Mouse (Mus musculus) embryonic facial prominence, embryonic 10.5 days (tissue): ENCODE data around the gene Glmn. TPM values are rescaled to one million over a fixed set of nuclear protein-coding genes. Genes with fewer than 3 reads are reported as not detected.

ENCODE experiments used
- DNase-seq: peaks from one replicate; pipeline ENCODE4 v3.0.0-alpha.2; 2017; ENCODE audit warnings: low spot score
- H3K27ac ChIP-seq: fragments of 300-500 bp; sonication (generic); replicated peaks from 2 replicates; pipeline ENCODE4 v1.5.1; 2016; ENCODE audit warnings: mild to moderate bottlenecking
- H3K27me3 ChIP-seq: fragments of 300-500 bp; sonication (generic); replicated peaks from 2 replicates; pipeline ENCODE4 v1.6.1; 2016; ENCODE audit warnings: low read depth, mild to moderate bottlenecking; ENCODE audit not compliant: poor library complexity, severe bottlenecking
- H3K36me3 ChIP-seq: fragments of 300-500 bp; sonication (generic); replicated peaks from 2 replicates; pipeline ENCODE4 v1.6.1; 2016; ENCODE audit warnings: mild to moderate bottlenecking, moderate library complexity
- H3K4me1 ChIP-seq: fragments of 300-500 bp; sonication (generic); 2 replicates; pipeline ENCODE4 v1.6.1; 2016
- H3K4me3 ChIP-seq: fragments of 300-500 bp; sonication (generic); 2 replicates; pipeline ENCODE4 v1.5.1; 2016; ENCODE audit warnings: mild to moderate bottlenecking, moderate library complexity
- H3K9me3 ChIP-seq: fragments of 300-500 bp; sonication (generic); 2 replicates; pipeline ENCODE4 v1.6.1; 2016; ENCODE audit warnings: mild to moderate bottlenecking
- WGBS: fragments of 180-500 bp; shearing (Covaris S2); methylation state at CpG from one replicate; pipeline ENCODE4 v1.1.7; 2016; 5-methylcytosine and 5-hydroxymethylcytosine counted together
- polyA plus RNA-seq: library from polyadenylated mRNA; unstranded; fragments of >200 nt; fragmentation: Nextera tagmentation; extraction: Ambion mirVana; gene quantifications from 2 replicates; pipeline ENCODE4 v1.2.1, GENCODE M21; 2016

Gene Glmn
- polyA plus RNA-seq: 40.1 and 40.5 TPM in 2 replicates

GRCm38 (mm10) chr5:107597301-107598077, at the start of gene Glmn, which contains the start of gene Rpap2:
Gene Glmn (minus strand): TSS chr5:107597888.
Gene Rpap2 (plus strand): TSS chr5:107597373.
- H3K27me3 ChIP-seq: no peaks in the 10 kb centered on the region
- DNase-seq: peak; percentile 94
- H3K27ac ChIP-seq: peak within 1 kb of the TSS; percentile 89
- H3K4me3 ChIP-seq: peak within 1 kb of the TSS; percentile 67
- H3K4me1 ChIP-seq: peaks cover 10% of the 10 kb centered on the region; the same call in 1 of the 2 replicates
- no peaks in the 10 kb centered on the region for H3K9me3 ChIP-seq
- WGBS: 1% methylated on average over 64 of the region's 64 CpGs
- H3K36me3 ChIP-seq: peaks cover 25% of the 10 kb centered on the region

GRCm38 (mm10) chr5:107645935-107646334, 48.2 kb upstream of the Glmn start:
- peaks cover 21% of the 10 kb centered on the region for H3K36me3 ChIP-seq
- no peaks in the 10 kb centered on the region for H3K9me3 ChIP-seq
- no peaks in the 10 kb centered on the region for H3K27me3 ChIP-seq
- 92% methylated on average over 2 of the region's 2 CpGs for WGBS
- H3K4me1 ChIP-seq: no peaks in the 10 kb centered on the region
- H3K27ac ChIP-seq: no peak overlapping the region
- no peak for DNase-seq
- no peak overlapping the region for H3K4me3 ChIP-seq

GRCm38 (mm10) chr5:107644595-107644994, 46.9 kb upstream of the Glmn start:
- DNase-seq: no peak
- WGBS: 92% methylated on average over 2 of the region's 2 CpGs
- peaks cover 23% of the 10 kb centered on the region for H3K36me3 ChIP-seq

GRCm38 (mm10) chr5:107638366-107638765, 40.7 kb upstream of the Glmn start:
- no peaks in the 10 kb centered on the region for H3K27me3 ChIP-seq
- H3K4me1 ChIP-seq: peaks cover 6% of the 10 kb centered on the region; the same call in 1 of the 2 replicates
- peaks cover 18% of the 10 kb centered on the region for H3K36me3 ChIP-seq
- WGBS: 93% methylated on average over 8 of the region's 8 CpGs
- H3K27ac ChIP-seq: no peak overlapping the region
- H3K4me3 ChIP-seq: no peak overlapping the region
- H3K9me3 ChIP-seq: no peaks in the 10 kb centered on the region
- no peak for DNase-seq

More at GRCm38 (mm10) chr5:107644595-107644994, 46.9 kb upstream of the Glmn start:
- Histone ChIP-seq H3K27me3 (no peaks in the 10 kb centered on the region), H3K27ac (no peak overlapping the region), H3K4me1 (no peaks in the 10 kb centered on the region), H3K4me3 (no peak overlapping the region), H3K9me3 (no peaks in the 10 kb centered on the region)

- H3K9me3 ChIP-seq: no peaks in the 10 kb centered on the region
- no peaks in the 10 kb centered on the region for H3K27me3 ChIP-seq
- H3K4me3 ChIP-seq: no peak overlapping the region
- no peak overlapping the region for H3K27ac ChIP-seq
- H3K4me1 ChIP-seq: peaks cover 6% of the 10 kb centered on the region; the same call in 1 of the 2 replicates
- peaks cover 12% of the 10 kb centered on the region for H3K36me3 ChIP-seq
- WGBS: 65% methylated on average over 1 of the region's 1 CpGs
- no peak for DNase-seq
Observed at GRCm38 (mm10) chr5:107637106-107637505, 39.4 kb upstream of the Glmn start.

- H3K36me3 ChIP-seq: peaks cover 27% of the 10 kb centered on the region
- H3K4me3 ChIP-seq: no peak overlapping the region
- no peak overlapping the region for H3K27ac ChIP-seq
- H3K4me1 ChIP-seq: peaks cover 6% of the 10 kb centered on the region; the same call in 1 of the 2 replicates
- H3K9me3 ChIP-seq: no peaks in the 10 kb centered on the region
- WGBS: 92% methylated on average over 4 of the region's 4 CpGs
- no peaks in the 10 kb centered on the region for H3K27me3 ChIP-seq
- no peak for DNase-seq
Observed at GRCm38 (mm10) chr5:107633651-107634050, 36.0 kb upstream of the Glmn start.

- whole genome bisulfite sequencing: 95% methylated on average over 3 of the region's 3 CpGs
- H3K4me3 ChIP-seq: no peak overlapping the region
- no peak for DNase-seq
- H3K36me3 ChIP-seq: peaks cover 68% of the 10 kb centered on the region
- H3K4me1 ChIP-seq: no peaks in the 10 kb centered on the region
- no peak overlapping the region for H3K27ac ChIP-seq
- no peaks in the 10 kb centered on the region for H3K27me3 ChIP-seq
- no peaks in the 10 kb centered on the region for H3K9me3 ChIP-seq
Observed at GRCm38 (mm10) chr5:107621327-107621726, 23.6 kb upstream of the Glmn start.

GRCm38 (mm10) chr5:107617986-107618385, 20.3 kb upstream of the Glmn start:
- no peak for DNase-seq
- Histone ChIP-seq H3K27me3 (no peaks in the 10 kb centered on the region), H3K27ac (no peak overlapping the region), H3K4me1 (no peaks in the 10 kb centered on the region), H3K4me3 (no peak overlapping the region), H3K36me3 (peaks cover 70% of the 10 kb centered on the region), H3K9me3 (no peaks in the 10 kb centered on the region)
- WGBS: 87% methylated on average over 6 of the region's 6 CpGs

GRCm38 (mm10) chr5:107611224-107611623, 13.5 kb upstream of the Glmn start:
- DNase-seq: peak; percentile 65
- 6% methylated on average over 2 of the region's 2 CpGs for WGBS
- Histone ChIP-seq H3K4me1 (no peaks in the 10 kb centered on the region), H3K9me3 (no peaks in the 10 kb centered on the region), H3K36me3 (peaks cover 44% of the 10 kb centered on the region), H3K27ac (no peak overlapping the region), H3K4me3 (no peak overlapping the region), H3K27me3 (no peaks in the 10 kb centered on the region)

GRCm38 (mm10) chr5:107598380-107598779, 692 bp upstream of the Glmn start:
- Histone ChIP-seq H3K4me3 (peak overlapping the region; percentile 67), H3K27me3 (no peaks in the 10 kb centered on the region), H3K4me1 (peaks cover 10% of the 10 kb centered on the region; the same call in 1 of the 2 replicates), H3K27ac (peak overlapping the region; percentile 89; the same call in 1 of the 2 replicates), H3K9me3 (no peaks in the 10 kb centered on the region), H3K36me3 (peaks cover 25% of the 10 kb centered on the region)
- DNase-seq: no peak
- WGBS: 26% methylated on average over 4 of the region's 4 CpGs

- no peak for DNase-seq
- H3K36me3 ChIP-seq: peaks cover 71% of the 10 kb centered on the region
Observed at GRCm38 (mm10) chr5:107569148-107569547, 28.5 kb downstream of the Glmn start.

GRCm38 (mm10) chr5:107556969-107557368, 40.7 kb downstream of the Glmn start:
- Histone ChIP-seq H3K27ac (no peak overlapping the region), H3K4me1 (no peaks in the 10 kb centered on the region), H3K4me3 (no peak overlapping the region), H3K27me3 (no peaks in the 10 kb centered on the region), H3K9me3 (no peaks in the 10 kb centered on the region), H3K36me3 (peaks cover 81% of the 10 kb centered on the region)
- no peak for DNase-seq
- WGBS: 80% methylated on average over 3 of the region's 3 CpGs

More at GRCm38 (mm10) chr5:107569148-107569547, 28.5 kb downstream of the Glmn start:
- H3K4me1 ChIP-seq: no peaks in the 10 kb centered on the region
- H3K27ac ChIP-seq: no peak overlapping the region
- WGBS: 97% methylated on average over 9 of the region's 9 CpGs
- H3K9me3 ChIP-seq: no peaks in the 10 kb centered on the region
- no peaks in the 10 kb centered on the region for H3K27me3 ChIP-seq
- no peak overlapping the region for H3K4me3 ChIP-seq

- Histone ChIP-seq H3K36me3 (peaks cover 73% of the 10 kb centered on the region), H3K27ac (no peak overlapping the region), H3K27me3 (no peaks in the 10 kb centered on the region), H3K4me3 (no peak overlapping the region), H3K9me3 (no peaks in the 10 kb centered on the region), H3K4me1 (no peaks in the 10 kb centered on the region)
- WGBS: 88% methylated on average over 5 of the region's 5 CpGs
- no peak for DNase-seq
Observed at GRCm38 (mm10) chr5:107554336-107554735, 43.4 kb downstream of the Glmn start.
